Mouse (Mus musculus) embryonic fibroblast, embryonic 13.5 days (primary cell): Measurements from ENCODE around the gene Zbtb40. TPM values are rescaled to one million over a fixed set of nuclear protein-coding genes. Genes with fewer than 3 reads are reported as not detected.

ENCODE experiments used
- H3K27ac ChIP-seq: 2 replicates; pipeline ENCODE4 v1.5.1; 2012; ENCODE audit warnings: low read length, control low read depth, inconsistent platforms; ENCODE audit not compliant: insufficient read depth
- H3K4me1 ChIP-seq: 2 replicates; pipeline ENCODE4 v1.6.1; 2011; ENCODE audit warnings: low read length; ENCODE audit not compliant: control insufficient read depth, insufficient read depth
- H3K4me3 ChIP-seq: 2 replicates; pipeline ENCODE4 v1.5.1; 2011; ENCODE audit warnings: mild to moderate bottlenecking, control low read depth, low read length; ENCODE audit not compliant: insufficient read depth
- CTCF ChIP-seq: IDR thresholded peaks from 2 replicates; pipeline ENCODE4 v1.5.1; 2011; ENCODE audit warnings: mild to moderate bottlenecking, control low read depth, low read length, moderate library complexity, borderline replicate concordance; ENCODE audit not compliant: insufficient read depth
- POLR2A ChIP-seq: IDR thresholded peaks from 2 replicates; pipeline ENCODE4 v1.6.1; 2011; ENCODE audit warnings: low read depth, mild to moderate bottlenecking, control low read depth, low read length, moderate library complexity
- polyA plus RNA-seq: library from polyadenylated mRNA; stranded (reverse); fragments of >200 nt; gene quantifications from 2 replicates; pipeline ENCODE4 v1.2.4, GENCODE M21; 2011; ENCODE audit warnings: low read depth; ENCODE audit not compliant: missing spikeins, insufficient read length

Gene Zbtb40
- polyA plus RNA-seq, 1 experiment = 4.9 TPM

GRCm38 (mm10) chr4:137065846-137066245, 17.2 kb upstream of the Zbtb40 start:
- Histone ChIP-seq H3K27ac (no peak overlapping the region), H3K4me3 (no peak overlapping the region), H3K4me1 (no peaks in the 10 kb centered on the region)
- no peak for TF ChIP-seq CTCF
- TF ChIP-seq POLR2A = no peak

GRCm38 (mm10) chr4:137054932-137055331, 6.3 kb upstream of the Zbtb40 start:
- TF ChIP-seq POLR2A = no peak
- TF ChIP-seq CTCF = no peak
- H3K27ac ChIP-seq = no peak overlapping the region
- no peaks in the 10 kb centered on the region for H3K4me1 ChIP-seq
- no peak overlapping the region for H3K4me3 ChIP-seq

GRCm38 (mm10) chr4:137053810-137054209, 5.2 kb upstream of the Zbtb40 start:
- TF ChIP-seq CTCF (no peak), POLR2A (no peak)
- Histone ChIP-seq H3K4me3 (no peak overlapping the region), H3K4me1 (no peaks in the 10 kb centered on the region)

GRCm38 (mm10) chr4:137047840-137048549, 606 bp downstream of the Zbtb40 start:
- Histone ChIP-seq H3K4me3 (peak overlapping the region; percentile 61), H3K27ac (no peak overlapping the region), H3K4me1 (peaks cover 4% of the 10 kb centered on the region)
- TF ChIP-seq CTCF = no peak
- no peak for TF ChIP-seq POLR2A

More at GRCm38 (mm10) chr4:137053810-137054209, 5.2 kb upstream of the Zbtb40 start:
- H3K27ac ChIP-seq = no peak overlapping the region

- H3K4me3 ChIP-seq = no peak overlapping the region
- no peak for TF ChIP-seq CTCF
- TF ChIP-seq POLR2A = no peak
- peaks cover 8% of the 10 kb centered on the region for H3K4me1 ChIP-seq
- no peak overlapping the region for H3K27ac ChIP-seq
Observed at GRCm38 (mm10) chr4:137046110-137046509, 2.5 kb downstream of the Zbtb40 start.

- Histone ChIP-seq H3K27ac (no peak overlapping the region), H3K4me3 (no peak overlapping the region), H3K4me1 (peaks cover 8% of the 10 kb centered on the region)
- TF ChIP-seq POLR2A (no peak), CTCF (no peak)
Observed at GRCm38 (mm10) chr4:137044516-137044915, 4.1 kb downstream of the Zbtb40 start.

- Histone ChIP-seq H3K4me1 (peaks cover 8% of the 10 kb centered on the region), H3K27ac (no peak overlapping the region), H3K4me3 (no peak overlapping the region)
- TF ChIP-seq POLR2A = no peak
- no peak for TF ChIP-seq CTCF
Observed at GRCm38 (mm10) chr4:137043799-137044198, 4.8 kb downstream of the Zbtb40 start.

- Histone ChIP-seq H3K27ac (no peak overlapping the region), H3K4me3 (no peak overlapping the region), H3K4me1 (peaks cover 8% of the 10 kb centered on the region)
- no peak for TF ChIP-seq POLR2A
- TF ChIP-seq CTCF = no peak
Observed at GRCm38 (mm10) chr4:137042039-137042438, 6.6 kb downstream of the Zbtb40 start.

GRCm38 (mm10) chr4:137041161-137041621, 7.4 kb downstream of the Zbtb40 start:
- Histone ChIP-seq H3K4me3 (no peak overlapping the region), H3K27ac (no peak overlapping the region), H3K4me1 (peaks cover 8% of the 10 kb centered on the region)
- no peak for TF ChIP-seq CTCF
- no peak for TF ChIP-seq POLR2A

GRCm38 (mm10) chr4:137039441-137039840, 9.2 kb downstream of the Zbtb40 start:
- H3K4me3 ChIP-seq = no peak overlapping the region
- H3K27ac ChIP-seq = no peak overlapping the region
- H3K4me1 ChIP-seq = peaks cover 8% of the 10 kb centered on the region
- TF ChIP-seq POLR2A (no peak), CTCF (no peak)

- Histone ChIP-seq H3K4me3 (no peak overlapping the region), H3K4me1 (peaks cover 12% of the 10 kb centered on the region), H3K27ac (no peak overlapping the region)
- TF ChIP-seq CTCF (no peak), POLR2A (no peak)
Observed at GRCm38 (mm10) chr4:137038501-137038900, 10.1 kb downstream of the Zbtb40 start.
